Mouse (Mus musculus) embryonic facial prominence, embryonic 13.5 days (tissue): ENCODE results near the gene Bend6. TPM values are rescaled to one million over a fixed set of nuclear protein-coding genes. Genes with fewer than 3 reads are reported as not detected.

Experiments
- ATAC-seq: fragments of 200-750 bp; cut with Nextera tagmentation; 2 replicates; pipeline ENCODE4 v1.8.0; 2017; ENCODE audit warnings: low read depth; ENCODE audit not compliant: insufficient number of reproducible peaks, insufficient read depth, low FRiP score, low TSS enrichment
- H3K27ac ChIP-seq: fragments of 300-500 bp; sonication (generic); 2 replicates; pipeline ENCODE4 v1.5.1; 2015; ENCODE audit warnings: moderate library complexity, mild to moderate bottlenecking, inconsistent platforms
- H3K27me3 ChIP-seq: fragments of 300-500 bp; sonication (generic); 2 replicates; pipeline ENCODE4 v1.6.1; 2015; ENCODE audit warnings: mild to moderate bottlenecking, inconsistent platforms
- H3K36me3 ChIP-seq: fragments of 300-500 bp; sonication (generic); 2 replicates; pipeline ENCODE4 v1.6.1; 2015; ENCODE audit warnings: mild to moderate bottlenecking, inconsistent platforms
- H3K4me1 ChIP-seq: fragments of 300-500 bp; sonication (generic); 2 replicates; pipeline ENCODE4 v1.6.1; 2015; ENCODE audit warnings: inconsistent platforms
- H3K4me2 ChIP-seq: fragments of 300-500 bp; sonication (generic); 2 replicates; pipeline ENCODE4 v1.6.1; 2015; ENCODE audit warnings: moderate library complexity, mild to moderate bottlenecking, inconsistent platforms
- H3K4me3 ChIP-seq: fragments of 300-500 bp; sonication (generic); 2 replicates; pipeline ENCODE4 v1.5.1; 2015; ENCODE audit warnings: mild to moderate bottlenecking, inconsistent platforms
- H3K9ac ChIP-seq: fragments of 300-500 bp; sonication (generic); 2 replicates; pipeline ENCODE4 v1.6.1; 2015; ENCODE audit warnings: mild to moderate bottlenecking, inconsistent platforms
- H3K9me3 ChIP-seq: fragments of 300-500 bp; sonication (generic); 2 replicates; pipeline ENCODE4 v1.6.1; 2016; ENCODE audit warnings: inconsistent platforms
- WGBS: fragments of 180-500 bp; shearing (Covaris S2); methylation state at CpG from one replicate; pipeline ENCODE4 v1.1.7; 2015; ENCODE audit warnings: mixed read lengths; 5-methylcytosine and 5-hydroxymethylcytosine counted together
- polyA plus RNA-seq: library from polyadenylated mRNA; unstranded; fragments of >200 nt; fragmentation: Nextera tagmentation; extraction: Ambion mirVana; gene quantifications from 2 replicates; pipeline ENCODE4 v1.2.1, GENCODE M21; 2015

Bend6 gene
- 1.8 and 2.3 TPM in 2 replicates for polyA plus RNA-seq

GRCm38 (mm10) chr1:33907421-33908190, at the start of gene Bend6:
Gene Bend6, minus strand, starts transcription at chr1:33907816.
- H3K27me3 ChIP-seq = peaks cover 45% of the 10 kb centered on the region
- H3K9me3 ChIP-seq = no peaks in the 10 kb centered on the region
- H3K4me2 ChIP-seq = peak within 1 kb of the TSS; percentile 94
- peak within 1 kb of the TSS; percentile 75 for H3K9ac ChIP-seq
- no peak within 1 kb of the TSS for H3K27ac ChIP-seq
- H3K4me3 ChIP-seq = peak within 1 kb of the TSS; percentile 64
- ATAC-seq = peak; percentile 84
- 0% methylated on average over 70 of the region's 110 CpGs for WGBS
- no peaks in the 10 kb centered on the region for H3K36me3 ChIP-seq
- peaks cover 22% of the 10 kb centered on the region for H3K4me1 ChIP-seq

- H3K27ac ChIP-seq = no peak overlapping the region
- 93% methylated on average over 6 of the region's 6 CpGs for WGBS
- H3K27me3 ChIP-seq = no peaks in the 10 kb centered on the region
- H3K36me3 ChIP-seq = no peaks in the 10 kb centered on the region
- H3K9me3 ChIP-seq = 0 out of 2 replicates have a peak, but pooled peaks cover 4% of the 10 kb centered on the region
- no peaks in the 10 kb centered on the region for H3K4me1 ChIP-seq
- no peak for ATAC-seq
- H3K4me2 ChIP-seq = no peak overlapping the region
- H3K9ac ChIP-seq = no peak overlapping the region
- H3K4me3 ChIP-seq = no peak overlapping the region
These were observed 48.0 kb upstream of the Bend6 start for GRCm38 (mm10) chr1:33955626-33956025.

GRCm38 (mm10) chr1:33948511-33948910, 40.9 kb upstream of the Bend6 start:
- no peak overlapping the region for H3K4me3 ChIP-seq
- 0 out of 2 replicates have a peak, but pooled peaks cover 6% of the 10 kb centered on the region for H3K4me1 ChIP-seq
- H3K27ac ChIP-seq = no peak overlapping the region
- H3K36me3 ChIP-seq = no peaks in the 10 kb centered on the region
- 48% methylated on average over 5 of the region's 5 CpGs for WGBS
- no peaks in the 10 kb centered on the region for H3K9me3 ChIP-seq
- H3K4me2 ChIP-seq = no peak overlapping the region
- no peak overlapping the region for H3K9ac ChIP-seq
- no peaks in the 10 kb centered on the region for H3K27me3 ChIP-seq
- ATAC-seq = no peak

GRCm38 (mm10) chr1:33947838-33948237, 40.2 kb upstream of the Bend6 start:
- Histone ChIP-seq H3K4me1 (0 out of 2 replicates have a peak, but pooled peaks cover 6% of the 10 kb centered on the region), H3K27me3 (no peaks in the 10 kb centered on the region), H3K9ac (no peak overlapping the region), H3K27ac (no peak overlapping the region), H3K4me2 (no peak overlapping the region), H3K9me3 (no peaks in the 10 kb centered on the region), H3K4me3 (no peak overlapping the region), H3K36me3 (no peaks in the 10 kb centered on the region)
- ATAC-seq = no peak
- 88% methylated on average over 6 of the region's 6 CpGs for WGBS

GRCm38 (mm10) chr1:33946601-33947395, 39.2 kb upstream of the Bend6 start:
- H3K4me3 ChIP-seq = no peak overlapping the region
- H3K4me2 ChIP-seq = no peak overlapping the region
- no peak overlapping the region for H3K9ac ChIP-seq
- no peaks in the 10 kb centered on the region for H3K36me3 ChIP-seq
- H3K9me3 ChIP-seq = no peaks in the 10 kb centered on the region
- H3K4me1 ChIP-seq = 0 out of 2 replicates have a peak, but pooled peaks cover 6% of the 10 kb centered on the region
- 0 out of 2 replicates have a peak, but pooled peaks have one; percentile 37 for ATAC-seq
- 73% methylated on average over 12 of the region's 12 CpGs for WGBS
- H3K27ac ChIP-seq = 0 out of 2 replicates have a peak overlapping the region, but pooled peaks have one; percentile 4
- H3K27me3 ChIP-seq = no peaks in the 10 kb centered on the region

GRCm38 (mm10) chr1:33945756-33946155, 38.1 kb upstream of the Bend6 start:
- no peak overlapping the region for H3K27ac ChIP-seq
- no peaks in the 10 kb centered on the region for H3K9me3 ChIP-seq
- ATAC-seq = no peak
- H3K4me1 ChIP-seq = 0 out of 2 replicates have a peak, but pooled peaks cover 6% of the 10 kb centered on the region
- no peaks in the 10 kb centered on the region for H3K27me3 ChIP-seq
- H3K36me3 ChIP-seq = no peaks in the 10 kb centered on the region
- H3K4me2 ChIP-seq = no peak overlapping the region
- H3K9ac ChIP-seq = no peak overlapping the region
- 89% methylated on average over 6 of the region's 6 CpGs for WGBS
- H3K4me3 ChIP-seq = no peak overlapping the region

- H3K4me3 ChIP-seq = no peak overlapping the region
- H3K36me3 ChIP-seq = no peaks in the 10 kb centered on the region
- H3K9ac ChIP-seq = no peak overlapping the region
- H3K27ac ChIP-seq = no peak overlapping the region
- H3K4me2 ChIP-seq = peak overlapping the region; percentile 22; the same call in 1 of the 2 replicates
- WGBS = 72% methylated on average over 17 of the region's 17 CpGs
- 0 out of 2 replicates have a peak, but pooled peaks have one; percentile 37 for ATAC-seq
- no peaks in the 10 kb centered on the region for H3K27me3 ChIP-seq
- H3K4me1 ChIP-seq = 0 out of 2 replicates have a peak, but pooled peaks cover 6% of the 10 kb centered on the region
- H3K9me3 ChIP-seq = no peaks in the 10 kb centered on the region
These were observed 37.5 kb upstream of the Bend6 start for GRCm38 (mm10) chr1:33944977-33945750.

GRCm38 (mm10) chr1:33943943-33944342, 36.3 kb upstream of the Bend6 start:
- 74% methylated on average over 2 of the region's 2 CpGs for WGBS
- 0 out of 2 replicates have a peak, but pooled peaks cover 6% of the 10 kb centered on the region for H3K4me1 ChIP-seq

GRCm38 (mm10) chr1:33942638-33943037, 35.0 kb upstream of the Bend6 start:
- no peak for ATAC-seq
- Histone ChIP-seq H3K36me3 (no peaks in the 10 kb centered on the region), H3K4me1 (no peaks in the 10 kb centered on the region), H3K4me3 (no peak overlapping the region), H3K9me3 (no peaks in the 10 kb centered on the region), H3K9ac (no peak overlapping the region), H3K27me3 (no peaks in the 10 kb centered on the region), H3K27ac (no peak overlapping the region), H3K4me2 (no peak overlapping the region)
- 86% methylated on average over 8 of the region's 8 CpGs for WGBS

More at GRCm38 (mm10) chr1:33943943-33944342, 36.3 kb upstream of the Bend6 start:
- Histone ChIP-seq H3K9ac (no peak overlapping the region), H3K27me3 (no peaks in the 10 kb centered on the region), H3K9me3 (no peaks in the 10 kb centered on the region), H3K36me3 (no peaks in the 10 kb centered on the region), H3K27ac (no peak overlapping the region), H3K4me2 (no peak overlapping the region), H3K4me3 (no peak overlapping the region)
- ATAC-seq = no peak

- Histone ChIP-seq H3K4me3 (no peak overlapping the region), H3K36me3 (no peaks in the 10 kb centered on the region), H3K4me2 (no peak overlapping the region), H3K27ac (no peak overlapping the region), H3K9ac (no peak overlapping the region), H3K27me3 (no peaks in the 10 kb centered on the region), H3K9me3 (no peaks in the 10 kb centered on the region), H3K4me1 (no peaks in the 10 kb centered on the region)
- no peak for ATAC-seq
- WGBS = 83% methylated on average over 11 of the region's 11 CpGs
These were observed 32.8 kb upstream of the Bend6 start for GRCm38 (mm10) chr1:33940364-33940928.

- ATAC-seq = no peak
- WGBS = 87% methylated on average over 5 of the region's 5 CpGs
These were observed 32.2 kb upstream of the Bend6 start for GRCm38 (mm10) chr1:33939828-33940227.

More at GRCm38 (mm10) chr1:33939828-33940227, 32.2 kb upstream of the Bend6 start:
- H3K27me3 ChIP-seq = no peaks in the 10 kb centered on the region
- no peak overlapping the region for H3K27ac ChIP-seq
- no peaks in the 10 kb centered on the region for H3K4me1 ChIP-seq
- no peaks in the 10 kb centered on the region for H3K9me3 ChIP-seq
- no peaks in the 10 kb centered on the region for H3K36me3 ChIP-seq
- no peak overlapping the region for H3K4me2 ChIP-seq
- H3K4me3 ChIP-seq = no peak overlapping the region
- no peak overlapping the region for H3K9ac ChIP-seq
